Mouse (Mus musculus) embryo, embryonic 11.5 days (tissue): Measurements from ENCODE around the gene Dpp7.

ENCODE experiments used
- DNase-seq: peaks from one replicate; pipeline ENCODE4 v3.0.0-alpha.2; 2012; ENCODE audit warnings: low read depth, low spot score

Gene Dpp7

DNA sequence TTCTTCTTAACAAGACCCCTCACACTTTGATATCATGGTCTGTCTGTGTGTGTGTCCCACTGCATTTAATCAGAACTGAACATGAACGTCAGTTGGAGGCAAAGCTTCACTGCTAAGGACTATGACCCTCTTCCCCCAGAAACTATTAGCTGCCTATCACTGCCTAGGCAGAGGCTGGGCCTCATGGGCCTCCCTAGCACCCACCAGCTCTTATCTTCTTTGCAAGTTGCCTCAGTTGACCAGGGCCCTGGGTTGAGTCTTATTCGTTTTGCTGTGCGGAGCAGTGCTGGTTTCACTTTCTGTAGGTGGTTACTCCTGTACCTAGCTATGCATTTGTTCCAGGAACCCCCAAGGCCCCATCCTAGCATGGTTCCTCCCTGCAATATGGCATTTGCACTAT, 13.8 kb upstream of the Dpp7 start:
- no peak for DNase-seq

DNA sequence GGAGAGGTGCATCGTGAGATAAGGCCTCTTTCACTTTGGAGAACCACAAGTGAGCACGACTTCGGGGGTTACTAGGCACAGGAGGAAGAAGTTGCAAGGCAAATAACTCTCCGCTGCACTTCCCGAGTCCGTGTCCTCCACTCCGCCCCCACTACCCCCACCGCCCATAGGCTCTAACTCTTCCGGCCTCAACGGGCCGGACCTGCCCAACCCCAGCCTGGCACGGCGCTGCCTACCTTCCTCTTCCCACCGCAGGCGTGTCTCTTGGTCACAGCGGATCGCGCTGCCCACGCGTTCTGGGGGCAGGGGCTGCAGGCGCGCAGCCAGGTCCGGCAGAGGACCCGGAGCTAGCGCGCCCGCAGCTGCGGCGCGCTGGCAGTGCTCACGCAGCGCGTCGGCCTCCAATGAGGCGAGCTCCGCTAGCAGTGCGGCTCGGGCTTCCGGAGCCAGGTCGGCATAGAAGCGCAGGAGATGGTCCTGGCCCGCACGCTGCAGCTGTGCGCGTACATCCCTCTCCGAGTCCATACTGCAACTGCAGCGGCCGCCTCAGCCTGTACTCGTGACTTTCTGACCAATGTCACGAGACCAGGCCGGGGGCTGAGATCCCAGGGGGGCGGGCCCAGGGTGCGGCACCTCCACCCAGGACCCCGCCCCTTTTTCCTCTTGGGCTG, 9.1 kb upstream of the Dpp7 start, which contains the start of gene Uap1l1:
TSS of gene Uap1l1 (minus strand) at position 592 of the 671 bp plus-strand sequence.
- DNase-seq, result peak; percentile 43

DNA sequence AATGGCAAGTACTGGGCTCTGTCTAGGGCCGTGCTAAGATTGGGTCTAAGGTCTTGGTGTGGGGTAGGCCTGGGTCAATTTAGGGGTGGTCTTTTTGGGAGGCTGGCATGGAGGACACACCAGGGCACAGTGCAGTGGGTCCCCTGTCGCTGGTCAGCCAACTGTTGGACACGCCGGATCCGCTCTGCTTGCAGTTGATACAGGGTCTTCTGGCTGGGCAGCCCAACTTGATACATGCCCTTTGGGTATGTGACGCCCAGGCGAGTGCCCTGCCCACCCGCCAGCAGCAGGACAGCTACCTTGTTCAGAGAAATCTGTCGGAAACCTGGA, 8.6 kb upstream of the Dpp7 start:
- no peak for DNase-seq

DNA sequence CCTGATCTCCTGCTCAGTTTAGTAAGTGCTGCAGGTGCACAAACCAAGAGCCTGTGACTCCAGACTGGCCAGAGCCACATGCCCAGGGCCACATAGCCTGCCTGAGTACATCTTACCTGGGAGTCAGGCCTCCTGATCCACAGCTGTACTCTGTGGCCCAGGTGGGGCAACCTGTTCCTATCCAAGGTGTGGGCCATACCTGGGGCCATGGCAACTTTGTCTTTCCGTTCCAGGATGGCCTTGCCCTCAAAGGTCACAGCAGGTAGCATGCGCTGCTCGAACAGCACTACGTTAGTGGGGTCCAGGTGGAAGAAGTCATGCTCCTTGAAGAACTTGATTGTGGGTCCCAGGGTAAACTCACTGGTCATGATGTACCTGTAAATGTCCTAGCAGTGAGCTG, 8.2 kb upstream of the Dpp7 start:
- no peak for DNase-seq

DNA sequence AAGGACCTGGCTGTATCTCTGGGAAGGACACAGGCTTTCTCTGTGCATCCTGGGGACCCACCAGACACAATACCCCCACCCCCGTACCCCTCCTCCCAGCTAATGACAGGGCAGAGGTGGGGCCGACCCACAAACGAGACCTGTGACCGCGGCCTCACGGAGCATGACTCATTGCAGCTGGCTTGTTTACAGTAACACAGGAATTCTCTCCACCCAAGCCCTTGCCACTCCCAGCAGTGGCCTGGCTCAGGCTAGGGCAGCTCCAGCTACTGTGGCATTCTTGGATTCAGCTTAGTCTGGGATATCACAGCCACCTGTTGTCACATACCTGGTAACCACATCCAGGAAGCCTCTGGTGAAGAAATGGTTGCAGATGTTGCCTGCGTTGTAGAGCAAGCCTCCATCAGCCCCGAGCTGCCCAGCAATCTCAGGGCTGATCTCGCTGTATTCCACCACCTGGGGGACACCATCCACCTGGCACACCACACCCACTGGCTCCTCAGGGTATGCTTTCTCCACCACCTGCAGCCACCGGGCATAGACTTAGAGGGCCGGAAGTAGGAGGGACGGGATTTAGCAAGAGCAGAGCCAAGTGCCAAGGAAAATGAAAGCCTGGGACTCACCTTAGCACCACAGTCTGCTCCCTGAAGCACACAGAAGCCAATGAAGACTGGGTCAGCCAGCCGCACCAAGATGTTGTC, 7.5 kb upstream of the Dpp7 start:
- no peak for DNase-seq

DNA sequence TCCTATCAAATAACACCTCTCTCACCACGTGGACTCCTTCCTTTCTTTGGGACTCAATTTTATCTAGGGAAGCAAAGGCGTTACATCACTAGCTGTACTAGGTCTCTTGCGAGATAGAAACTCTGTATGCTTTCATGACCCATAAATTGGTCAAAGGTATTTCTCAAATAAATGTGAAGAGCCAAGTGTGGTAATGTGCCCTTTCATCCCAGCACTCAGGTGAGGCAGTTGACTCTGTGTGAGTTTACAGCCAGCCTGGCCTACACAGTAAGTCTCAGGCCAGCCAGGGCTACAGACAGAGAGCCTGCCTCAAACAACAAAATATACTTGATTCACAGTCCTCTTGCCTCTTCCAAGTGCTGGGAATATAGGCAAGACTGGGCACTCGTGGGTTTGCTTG, 3.7 kb upstream of the Dpp7 start:
- no peak for DNase-seq

DNA sequence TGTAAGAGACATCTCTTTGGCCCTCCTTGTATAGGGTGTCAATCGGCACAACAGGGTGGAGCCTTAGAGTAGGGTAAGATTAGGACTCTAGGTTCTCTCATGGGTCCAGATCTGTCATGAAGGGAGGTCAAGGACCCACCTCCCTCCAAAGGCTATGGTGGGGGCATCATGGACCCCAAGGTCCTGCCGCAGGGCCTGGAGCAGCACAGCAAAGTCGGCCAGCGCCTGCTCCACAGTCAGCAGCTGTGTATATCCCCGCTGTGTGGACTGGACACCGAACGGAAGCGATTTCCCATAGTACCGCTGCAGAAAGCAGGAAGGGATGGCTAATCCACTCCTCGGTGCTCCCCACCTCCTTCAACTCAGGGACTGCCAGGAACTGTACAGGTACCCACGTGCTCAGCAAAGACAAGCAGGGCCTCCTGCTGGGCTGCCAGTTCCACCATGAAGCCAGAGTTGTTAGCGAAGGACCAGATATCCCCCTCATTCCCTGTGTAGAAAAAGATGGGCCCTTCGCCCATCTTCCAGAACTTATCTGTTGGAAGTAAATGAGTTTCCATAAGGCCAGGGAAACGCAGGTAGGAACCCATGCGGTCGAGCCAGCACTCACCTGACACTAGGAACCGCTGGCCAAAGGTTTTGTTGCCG, 616 bp downstream of the Dpp7 start:
- DNase-seq, result no peak

DNA sequence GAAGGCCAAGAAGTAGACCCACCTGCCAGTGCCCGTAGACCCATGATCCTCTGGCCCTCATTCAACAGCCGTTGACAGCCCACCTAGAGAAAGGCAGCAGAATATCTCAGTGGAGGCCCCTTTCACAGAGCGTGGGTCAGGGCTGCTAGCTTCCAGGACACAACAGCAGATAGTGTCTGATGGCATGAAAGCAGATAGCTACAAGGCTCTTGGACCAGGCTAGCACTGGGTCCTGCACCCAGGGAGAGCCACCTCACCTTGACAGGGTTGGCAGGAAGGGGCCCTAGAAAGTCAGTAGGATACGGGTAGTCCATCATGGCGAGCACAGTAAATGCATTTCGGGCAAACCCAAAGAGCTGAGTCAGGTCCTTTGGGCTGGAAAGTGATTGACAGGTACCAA, 1.9 kb downstream of the Dpp7 start:
- no peak for DNase-seq

DNA sequence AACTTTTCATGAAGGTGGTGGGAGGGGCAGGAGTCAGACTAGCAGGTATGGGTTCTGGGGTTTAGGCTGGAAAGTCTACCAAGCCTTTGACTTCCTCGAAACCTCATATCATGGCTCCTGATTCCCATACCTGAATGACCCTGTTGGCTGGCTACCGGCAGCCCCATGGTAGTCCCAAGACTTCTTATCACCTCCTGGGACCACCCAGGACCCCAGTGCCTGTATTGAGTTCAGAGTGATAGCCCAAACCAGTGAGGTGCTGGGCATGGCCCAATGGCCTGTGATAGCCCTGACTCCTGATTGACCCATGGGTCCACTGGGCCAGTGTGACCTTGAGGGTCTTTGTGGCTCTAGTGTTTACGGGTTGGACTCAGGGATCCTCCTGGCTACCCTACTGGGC, 5.5 kb downstream of the Dpp7 start:
- no peak for DNase-seq

DNA sequence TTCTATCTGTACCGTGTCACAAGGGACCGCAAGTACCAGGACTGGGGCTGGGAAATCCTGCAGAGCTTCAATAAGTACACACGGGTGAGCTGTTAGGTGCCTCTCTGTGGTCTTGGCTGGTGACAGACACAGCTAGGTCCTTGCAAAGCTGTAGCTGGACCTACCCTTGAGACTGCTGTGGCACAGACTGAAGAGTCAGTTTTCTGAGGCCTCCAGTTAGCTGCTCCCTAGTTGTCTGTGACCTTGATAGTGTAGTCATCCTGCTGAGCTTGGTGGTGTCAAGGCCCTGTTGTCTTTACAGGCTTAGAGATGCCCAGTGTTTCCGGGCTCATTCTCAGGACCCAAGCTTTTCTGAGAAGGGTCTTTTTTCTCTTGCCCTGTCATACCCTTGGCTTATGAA, 6.7 kb downstream of the Dpp7 start:
- DNase-seq, result no peak

DNA sequence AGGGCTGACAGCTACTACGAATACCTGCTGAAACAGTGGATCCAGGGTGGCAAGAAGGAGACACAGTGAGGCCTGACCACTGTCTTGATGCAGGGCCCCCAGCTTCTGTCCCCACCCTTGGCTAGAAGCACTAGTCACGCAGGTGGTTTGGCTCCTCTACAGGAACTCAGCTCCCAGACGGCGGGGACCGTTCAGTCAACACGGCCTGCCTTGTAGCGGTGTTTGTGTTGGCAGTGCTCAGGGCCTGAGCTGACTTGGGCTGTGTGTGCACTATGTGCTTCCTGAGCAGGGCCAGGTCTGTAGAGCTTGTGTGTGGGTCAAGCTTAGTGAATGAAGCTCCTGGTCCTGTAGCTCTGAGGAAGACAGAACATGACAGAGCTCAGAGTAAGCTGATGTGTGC, 8.0 kb downstream of the Dpp7 start:
- DNase-seq, result no peak

DNA sequence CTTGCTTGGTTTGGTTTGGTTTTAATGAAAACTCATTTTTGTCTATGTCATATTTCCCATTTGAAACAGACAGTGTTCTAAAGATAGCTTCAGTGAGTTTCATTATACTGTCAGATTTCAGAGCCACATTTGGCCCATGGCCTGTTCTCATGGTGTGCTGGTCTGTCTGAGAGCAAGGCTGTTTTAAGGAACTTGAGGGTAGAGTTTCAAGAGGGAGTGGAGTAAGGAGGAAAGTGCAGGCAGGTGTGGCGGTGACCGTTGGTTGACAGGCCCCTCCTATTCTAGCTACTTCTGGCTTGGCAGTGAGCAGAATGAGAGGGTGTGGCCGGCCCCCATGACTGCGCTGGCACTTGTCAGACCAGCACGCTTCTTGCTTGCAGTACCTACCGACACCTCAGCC, 17.9 kb downstream of the Dpp7 start:
- no peak for DNase-seq

DNA sequence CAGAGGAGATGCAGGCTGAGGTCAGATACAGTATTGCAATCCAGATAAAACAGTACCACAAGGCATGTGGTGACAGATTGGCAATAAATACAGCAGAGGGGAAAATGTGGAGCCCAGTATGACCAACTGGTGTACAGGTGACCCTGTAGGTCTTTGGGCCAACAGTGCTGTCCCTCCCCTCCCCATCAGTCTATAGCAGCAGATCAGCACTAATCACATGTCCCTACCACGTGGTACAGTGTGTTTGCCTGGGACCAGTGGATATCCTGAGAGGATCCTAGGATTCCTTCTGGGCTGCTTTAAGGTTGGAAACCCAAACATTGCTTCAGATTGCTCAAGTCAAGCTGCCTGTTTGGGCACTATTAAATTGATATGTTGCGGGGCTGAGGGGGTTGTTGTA, 22.6 kb downstream of the Dpp7 start:
- no peak for DNase-seq

DNA sequence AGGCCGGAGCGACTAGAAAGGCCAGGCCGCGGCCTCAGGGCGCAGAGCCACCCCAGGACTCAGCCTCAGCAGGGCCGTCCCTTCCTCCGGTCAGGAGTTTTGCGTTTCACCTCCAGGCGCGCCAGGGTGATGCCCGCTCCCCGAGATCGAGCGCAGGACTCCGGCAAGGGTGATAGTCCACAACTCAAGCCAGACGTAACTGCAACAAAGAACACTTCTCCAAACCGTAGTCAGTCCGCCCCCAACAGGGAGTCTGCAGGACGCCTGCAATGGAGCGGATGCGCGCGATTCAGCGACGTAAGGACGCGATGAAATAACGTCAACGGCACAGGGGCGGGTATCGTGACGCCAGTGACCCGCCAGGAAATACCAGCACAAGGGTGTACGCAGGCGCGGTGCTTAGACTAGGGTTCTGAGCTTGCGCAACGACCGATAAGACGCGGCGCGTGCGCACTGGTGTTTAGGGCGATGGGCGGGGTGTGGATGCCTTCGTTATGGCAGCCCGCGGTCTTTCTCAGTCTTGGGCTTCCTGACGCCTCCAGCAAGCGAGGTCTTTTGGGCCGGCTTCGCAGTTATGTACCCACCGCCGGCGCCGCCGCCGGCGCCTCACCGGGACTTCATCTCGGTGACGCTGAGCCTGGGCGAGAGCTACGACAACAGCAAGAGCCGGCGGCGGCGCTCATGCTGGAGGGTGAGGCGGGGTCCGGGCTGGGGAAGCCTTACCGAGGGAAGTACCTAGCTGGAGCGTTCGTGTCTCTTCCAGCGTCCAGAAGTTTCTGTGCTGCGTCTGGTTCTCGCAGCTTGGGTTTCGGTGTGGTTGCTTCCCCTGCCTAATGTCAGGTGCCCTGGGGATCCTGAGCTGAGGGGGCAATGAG, 23.6 kb downstream of the Dpp7 start, which contains the start of gene Man1b1:
TSS of gene Man1b1 (plus strand) at position 53 of the 875 bp plus-strand sequence.
- peak; percentile 100 for DNase-seq

DNA sequence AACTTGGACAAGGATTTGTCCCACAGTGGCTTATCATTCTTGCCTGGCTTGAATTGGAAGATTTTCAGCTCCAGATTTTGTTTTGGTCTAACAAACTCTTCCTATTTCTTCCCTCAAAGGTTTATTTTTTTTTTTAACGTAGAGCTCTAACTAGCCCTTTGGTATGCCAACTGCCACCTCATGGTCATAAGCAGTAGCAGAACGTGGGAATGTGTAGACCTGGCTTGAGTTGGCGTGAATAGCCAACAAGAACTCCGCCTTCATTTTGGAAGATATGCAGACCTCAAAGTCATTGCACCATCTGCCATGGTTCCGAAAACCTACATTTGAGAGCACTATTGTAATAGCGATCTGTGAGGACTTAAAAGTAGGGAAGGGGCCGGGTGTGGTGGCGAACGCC, 24.7 kb downstream of the Dpp7 start:
- DNase-seq, result no peak

DNA sequence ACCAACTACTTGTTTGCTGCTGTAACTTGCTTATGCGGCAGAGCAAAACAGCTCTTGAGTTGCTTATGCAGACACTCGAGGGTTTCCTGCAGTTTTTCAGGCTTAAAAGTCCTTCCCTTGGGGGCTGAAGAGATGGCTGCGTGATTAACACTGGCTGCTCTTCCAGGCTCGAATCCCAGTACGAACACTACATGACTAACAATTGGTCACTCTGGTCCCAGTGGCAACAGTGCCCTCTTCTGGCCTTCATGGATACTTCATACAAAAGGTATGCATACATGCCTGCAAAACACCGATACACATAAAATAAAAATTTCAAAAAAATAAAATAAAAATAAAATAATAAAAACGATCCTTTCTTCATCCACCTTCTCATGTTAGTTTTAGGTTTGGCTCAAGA, 27.7 kb downstream of the Dpp7 start:
- peak; percentile 23 for DNase-seq

DNA sequence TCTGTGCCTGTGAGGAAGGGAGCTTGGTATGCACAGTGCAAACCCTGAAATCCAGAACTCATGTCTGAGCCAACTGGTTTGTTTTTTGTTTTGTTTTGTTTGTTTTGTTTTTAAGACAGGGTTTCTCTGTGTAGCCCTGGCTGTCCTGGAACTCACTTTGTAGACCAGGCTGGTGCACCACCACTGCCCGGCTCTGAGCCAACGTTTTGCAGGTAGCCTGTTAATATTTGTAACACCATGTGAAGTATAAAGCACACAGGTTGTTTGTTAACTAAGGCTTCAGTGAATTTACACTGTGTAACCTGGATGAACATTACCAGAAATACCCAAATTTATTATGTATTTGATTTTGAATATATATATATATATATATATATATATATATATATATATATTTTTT, 30.1 kb downstream of the Dpp7 start:
- no peak for DNase-seq

DNA sequence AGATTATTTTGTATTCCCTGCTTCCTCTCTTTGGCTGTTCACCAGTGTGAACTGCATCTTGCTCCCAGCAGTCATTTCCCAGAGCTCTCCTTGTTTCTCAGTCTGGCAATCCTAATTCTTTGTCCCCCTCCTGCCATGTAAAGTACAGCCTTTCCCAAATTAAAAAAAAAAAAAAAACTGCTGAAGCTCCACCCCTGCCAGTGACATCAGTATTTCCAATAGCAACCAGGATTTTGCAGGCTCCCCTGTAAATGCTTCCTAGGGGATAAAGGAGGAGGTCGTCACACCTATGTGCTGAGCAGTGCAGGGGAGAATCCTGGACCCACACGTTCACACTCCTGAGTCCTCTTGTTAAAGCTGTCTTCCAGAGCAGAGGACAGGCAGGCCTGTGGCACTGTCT, 36.1 kb downstream of the Dpp7 start:
- DNase-seq, result no peak

DNA sequence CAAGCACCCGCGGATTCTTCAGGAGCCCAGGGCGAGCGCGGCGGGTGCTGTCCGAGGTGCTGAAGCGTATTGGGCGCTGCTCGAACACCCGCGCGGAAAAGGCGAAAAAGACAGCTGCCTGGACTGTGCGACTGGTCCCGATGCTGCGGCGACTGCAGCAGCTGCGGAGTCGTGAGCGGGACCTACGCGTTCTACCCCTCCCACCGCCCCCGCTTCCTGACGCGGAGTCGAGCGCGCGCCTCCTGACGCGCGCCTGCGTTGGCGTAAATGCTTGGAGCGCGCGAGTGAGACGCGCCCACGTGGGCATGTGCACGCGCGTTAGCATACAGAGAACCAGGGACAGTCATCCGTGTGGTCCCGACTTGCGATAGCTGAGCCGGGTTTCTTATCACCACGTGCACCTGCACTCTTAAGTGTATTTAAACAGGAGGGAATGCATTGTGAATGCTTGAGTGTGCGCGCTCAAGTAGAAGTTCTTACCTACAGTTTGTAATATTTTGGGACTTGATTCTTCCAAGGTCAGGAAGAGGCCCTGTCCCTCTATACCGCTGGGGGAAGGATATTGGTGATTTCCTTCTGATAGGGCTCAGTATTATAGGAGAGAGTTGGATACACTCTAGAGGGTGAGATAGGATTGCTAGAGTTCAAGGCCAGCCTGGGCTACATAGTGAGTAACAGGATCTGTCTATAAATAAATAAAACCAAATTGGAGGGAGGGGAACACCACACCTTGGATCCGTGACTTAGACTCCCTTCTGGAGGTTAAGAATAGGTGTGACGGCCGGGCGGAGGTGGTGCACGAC, 37.0 kb downstream of the Dpp7 start, which contains the start of gene Grin1:
TSS of gene Grin1 (minus strand) at position 217 of the 803 bp plus-strand sequence.
- peak; percentile 61 for DNase-seq

DNA sequence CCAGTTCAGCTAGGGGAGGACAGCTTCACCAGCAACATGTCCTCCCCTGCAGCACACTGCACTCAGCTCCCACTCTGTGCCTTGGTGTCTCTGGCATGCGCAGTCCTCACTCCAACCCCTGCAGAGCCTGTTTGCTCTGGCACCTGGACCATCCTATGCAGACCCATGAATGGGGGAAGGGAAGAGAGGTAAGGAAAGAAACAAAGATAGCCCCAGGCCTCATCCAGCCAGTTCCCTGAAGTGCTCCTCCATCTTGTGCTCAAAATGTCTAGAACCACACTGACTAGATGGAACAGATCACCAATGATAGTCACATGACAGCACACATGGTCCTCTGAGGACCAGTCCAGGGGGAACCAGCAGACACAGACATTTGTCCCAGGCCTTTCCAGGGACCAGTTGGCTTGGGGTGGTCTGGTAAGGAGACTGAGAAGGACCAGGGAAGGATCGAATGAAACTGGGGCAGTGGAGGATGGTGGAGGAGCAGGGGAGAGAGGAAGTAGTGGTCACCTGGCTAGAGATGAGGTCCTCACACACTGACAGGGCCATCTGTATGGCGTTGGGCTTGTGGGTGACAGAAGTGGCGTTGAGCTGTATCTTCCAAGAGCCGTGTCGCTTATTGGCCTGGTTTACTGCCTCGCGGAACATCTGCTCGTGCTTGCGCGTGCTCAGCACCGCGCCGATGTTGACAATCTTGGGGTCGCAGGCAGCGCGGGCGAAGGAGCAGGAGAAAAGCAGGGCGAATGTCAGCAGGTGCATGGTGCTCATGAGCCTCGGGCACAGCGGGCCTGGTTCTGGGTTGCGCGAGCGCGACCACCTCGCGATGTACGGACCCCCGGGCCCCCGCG, 37.8 kb downstream of the Dpp7 start:
- DNase-seq, result no peak
